Mouse (Mus musculus): ENCODE measurements at regions not wholly inside any gene's neighbourhood (a gene's known extent, or its start where the extent isn't known, plus 50 kb on each side); places are given as distances from the start of the nearest gene placed in this dataset.

DNA sequence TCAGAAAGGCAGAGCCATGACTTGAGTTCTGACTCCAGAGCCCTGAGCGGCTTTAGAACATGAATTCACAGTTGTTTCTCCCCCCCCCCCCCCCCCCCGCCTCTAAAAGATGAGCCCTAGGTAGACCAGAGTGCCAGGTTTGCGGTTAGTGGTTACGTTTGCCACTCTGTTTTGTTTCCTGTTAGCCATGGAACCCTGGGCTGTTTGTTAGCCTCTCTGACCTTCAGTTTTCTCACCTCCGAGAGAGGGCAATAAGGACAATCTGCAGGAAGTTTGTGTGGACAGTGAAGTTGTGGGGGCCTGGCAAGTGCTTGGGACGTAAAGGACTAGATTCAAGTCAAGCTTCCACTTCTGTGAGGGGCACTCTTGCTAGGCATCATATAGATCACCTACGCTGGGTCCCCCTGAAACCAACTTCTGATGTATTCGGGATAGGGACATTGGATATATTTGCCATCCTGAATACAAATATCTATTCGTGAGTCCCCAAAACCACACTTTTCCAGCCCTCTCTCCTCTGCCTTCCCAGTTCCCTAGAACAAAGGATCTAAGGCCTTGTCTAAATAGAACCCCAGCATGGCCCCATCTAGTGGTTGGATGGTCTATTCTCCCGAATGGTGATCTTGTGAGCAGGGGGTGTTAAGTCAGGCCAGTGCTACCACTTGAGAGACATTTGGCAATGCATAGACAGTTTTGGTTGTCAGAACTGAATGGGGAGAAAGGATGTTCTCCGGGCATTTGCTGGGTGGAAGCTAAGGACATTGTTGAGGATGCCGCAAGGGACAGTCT lies 145.4 kb upstream of the Tle3 start:
- TF ChIP-seq POLR2A (IDR thresholded peaks at IDR 0.05; ENCODE audit: borderline replicate concordance, insufficient read depth, low read length), result no peak
- 0 out of 2 replicates have a peak, but pooled peaks have one; percentile 1 for TF ChIP-seq CTCF (IDR thresholded peaks at IDR 0.05; ENCODE audit: borderline replicate concordance, insufficient read depth, low read depth, low read length)

Measured in cerebellum, adult 2 months (tissue).